Mouse (Mus musculus): ENCODE results near the gene Fkbp4.

DNA sequence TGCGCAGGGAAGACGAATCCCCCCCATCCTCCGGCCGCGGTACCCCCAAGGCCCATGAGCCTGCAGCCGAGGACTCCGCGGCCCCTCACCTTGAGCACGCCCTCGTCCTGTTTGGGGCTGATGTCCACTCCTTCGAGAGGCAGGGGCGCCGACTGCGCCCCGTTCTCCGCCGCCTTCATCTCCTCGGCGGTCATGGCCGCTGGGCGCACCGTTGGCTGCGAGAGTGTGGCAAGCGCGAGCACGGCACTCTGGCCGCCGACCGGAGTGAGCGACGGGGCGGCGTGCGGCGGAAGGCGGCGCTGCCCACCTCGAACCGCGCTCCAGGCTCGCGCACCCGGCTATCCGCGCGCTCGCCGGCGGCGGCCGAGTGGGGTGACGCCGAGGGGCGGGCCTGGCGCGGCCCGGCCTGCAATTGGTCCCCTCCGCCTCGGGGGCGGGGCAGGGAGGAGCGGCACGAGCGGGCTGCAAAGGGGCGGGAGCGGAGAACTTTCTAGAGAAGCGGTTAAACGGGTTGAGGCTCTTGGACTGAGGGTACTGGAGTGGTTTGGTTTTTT is at the start of gene Fkbp4:
- TF ChIP-seq CTCF (IDR thresholded peaks at IDR 0.05; ENCODE audit: low read depth, low read length) (no peak), TAL1 (conservative IDR thresholded peaks at IDR 0.05; ENCODE audit: low read depth, low read length) (no peak)

All from G1E (cell line).